Mouse (Mus musculus) olfactory bulb, adult 2 months (tissue): ENCODE measurements around the gene Clec16a.

Experiments
- CTCF ChIP-seq: fragments of 200-500 bp; IDR thresholded peaks from 2 replicates; pipeline ENCODE4 v1.5.1; 2012; ENCODE audit warnings: low read depth, mild to moderate bottlenecking, low read length, moderate library complexity; ENCODE audit not compliant: insufficient read depth
- POLR2A ChIP-seq: fragments of 200-500 bp; IDR thresholded peaks from 2 replicates; pipeline ENCODE4 v1.6.1; 2012; ENCODE audit warnings: mild to moderate bottlenecking, low read depth, low read length, moderate library complexity; ENCODE audit not compliant: insufficient read depth

- TF ChIP-seq CTCF (no peak), POLR2A (no peak)
Observed at GRCm38 (mm10) chr16:10674020-10674419, 128.9 kb downstream of the Clec16a start.
